ENCODE assay signal across 26 mouse cellular contexts in the genomic region with DNA sequence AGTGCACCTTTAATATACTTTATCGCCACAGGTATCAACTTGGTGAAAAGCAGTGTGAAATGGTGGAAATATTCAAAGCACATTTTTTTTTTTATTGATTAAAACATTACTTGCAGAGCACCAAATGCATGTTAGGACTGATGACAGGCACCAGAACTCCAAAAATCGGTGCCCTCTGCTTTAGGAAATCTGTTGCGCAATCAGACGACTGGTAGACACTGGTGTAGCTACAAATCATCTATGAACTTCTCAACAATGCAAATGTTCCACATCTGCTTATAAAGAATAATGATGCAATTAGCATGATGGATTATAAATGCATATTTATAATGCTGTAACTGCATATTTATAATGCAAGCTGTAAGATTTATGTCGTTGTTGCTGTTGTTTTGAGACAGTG.
"Had no signal": no experiment of that assay in that cellular context is flagged by ENCODE, and none has a peak within 500 bp of the region (broad histone marks: within the 10 kb centered on the region; RNA-seq: fewer than 3 reads in every experiment).

No protein-coding gene starts in this region.

- H3K4me2 ChIP-seq: limb, embryonic 12.5 days; limb, embryonic 13.5 days; limb, embryonic 15.5 days; liver, embryonic 11.5 days; liver, embryonic 12.5 days; liver, embryonic 13.5 days; liver, embryonic 15.5 days; lung, embryonic 14.5 days; lung, embryonic 15.5 days; midbrain, embryonic 11.5 days; midbrain, embryonic 12.5 days; midbrain, embryonic 13.5 days; midbrain, embryonic 15.5 days had no signal

- H3K27me3 ChIP-seq: limb, embryonic 12.5 days; limb, embryonic 13.5 days; limb, embryonic 15.5 days; liver, embryonic 12.5 days; liver, embryonic 13.5 days; liver, embryonic 15.5 days; lung, embryonic 15.5 days; megakaryocyte, embryonic 14.5 days; midbrain, embryonic 12.5 days; midbrain, embryonic 13.5 days; midbrain, embryonic 15.5 days had no signal

- DNase-seq: left cerebral cortex, postnatal 4 days; liver; liver, embryonic 13.5 days; liver, postnatal 0 days; lung, adult 18-20 months; lung, adult 2 months; lung, embryonic 14.5 days; lung, postnatal 10 days; lung, postnatal 14 days; lung, postnatal 36 days; lung, postnatal 4 days; midbrain, embryonic 14.5 days had no signal

- H3K4me3 ChIP-seq: limb, embryonic 10.5 days; limb, embryonic 12.5 days; limb, embryonic 13.5 days; limb, embryonic 15.5 days; liver, embryonic 12.5 days; liver, embryonic 13.5 days; liver, embryonic 15.5 days; lung, embryonic 15.5 days; megakaryocyte, embryonic 14.5 days; midbrain, embryonic 10.5 days; midbrain, embryonic 12.5 days; midbrain, embryonic 13.5 days; midbrain, embryonic 15.5 days had no signal

- H3K36me3 ChIP-seq: limb, embryonic 10.5 days; limb, embryonic 12.5 days; limb, embryonic 13.5 days; limb, embryonic 15.5 days; liver, embryonic 12.5 days; liver, embryonic 13.5 days; liver, embryonic 15.5 days; lung, embryonic 15.5 days; midbrain, embryonic 10.5 days; midbrain, embryonic 12.5 days; midbrain, embryonic 13.5 days; midbrain, embryonic 15.5 days had no signal
